Mouse (Mus musculus) adrenal gland, postnatal 14 days (tissue): ENCODE results near the gene 2310011J03Rik. TPM values are rescaled to one million over a fixed set of nuclear protein-coding genes. Genes with fewer than 3 reads are reported as not detected.
A peak's percentile ranks its signal among the peaks of the same experiment; 100 is the strongest.

Experiments used
- DNase-seq: peaks from one replicate; pipeline ENCODE4 v3.0.0; 2021; ENCODE audit warnings: mixed read lengths
- total RNA-seq: library from RNA; stranded (reverse); gene quantifications from 2 replicates; pipeline ENCODE4 v1.2.3, GENCODE M21; 2021

The 2310011J03Rik gene
- total RNA-seq, 1 experiment from 2014 or later = 26.9 TPM

DNA sequence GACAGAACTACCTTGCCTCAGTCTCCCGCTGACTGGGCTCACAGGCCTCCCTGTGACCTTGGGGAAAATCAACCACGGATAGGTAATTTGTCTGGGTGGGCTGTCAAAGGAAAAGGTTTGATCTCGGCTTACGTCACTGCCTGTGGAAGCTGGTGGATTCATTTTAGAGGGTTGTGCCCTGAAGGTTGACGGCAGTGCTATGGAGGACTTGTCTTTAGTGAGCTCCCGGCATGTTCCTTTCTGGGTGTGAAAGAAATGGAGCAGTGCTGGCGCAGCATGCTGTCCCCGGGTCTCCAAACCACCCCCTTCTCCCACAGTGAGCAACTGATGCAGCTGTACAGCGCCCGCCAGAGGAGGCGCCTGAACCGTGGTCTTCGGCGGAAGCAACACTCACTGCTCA, 27.0 kb downstream of the 2310011J03Rik start:
- no peak for DNase-seq

DNA sequence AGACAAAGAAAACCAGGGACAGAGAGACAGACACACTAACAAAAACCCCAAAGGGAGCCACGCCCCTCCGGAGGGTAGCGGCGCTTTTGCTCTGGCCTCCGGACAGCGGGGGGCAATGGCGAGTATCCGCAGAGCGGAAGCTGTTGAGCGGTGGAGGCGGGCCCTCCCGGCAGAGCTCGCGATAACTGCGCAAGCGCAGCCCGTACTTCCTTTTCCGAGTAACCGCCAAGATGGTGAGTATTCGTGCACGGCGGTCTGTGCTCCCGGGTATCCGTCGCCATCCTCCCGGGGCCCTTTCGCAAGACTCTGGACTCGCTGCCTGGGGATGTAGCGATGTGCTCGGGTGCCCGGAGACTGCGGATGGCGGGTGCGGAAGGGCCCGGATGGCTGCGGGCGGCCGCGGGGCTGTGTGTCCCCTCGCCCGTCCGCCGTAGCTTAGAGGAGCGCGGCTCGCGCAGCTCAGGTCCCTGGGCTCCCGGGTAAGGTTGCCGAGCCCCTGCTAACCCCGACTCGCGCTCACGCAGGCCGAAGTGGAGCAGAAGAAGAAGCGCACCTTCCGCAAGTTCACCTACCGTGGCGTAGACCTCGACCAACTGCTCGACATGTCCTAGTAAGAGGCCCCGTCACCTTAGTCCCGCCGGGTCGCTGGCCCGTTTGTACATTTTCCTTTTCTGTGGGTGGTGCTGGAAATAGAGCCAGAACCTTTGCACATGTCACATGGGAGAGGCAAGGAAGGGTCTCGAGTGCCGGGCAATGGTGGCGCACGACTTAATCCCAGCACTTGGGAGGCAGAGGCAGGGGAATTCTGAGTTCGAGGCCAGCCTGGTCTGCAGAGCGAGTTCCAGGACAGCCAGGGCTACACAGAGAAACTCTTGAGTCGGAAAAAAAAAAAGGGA, 27.8 kb downstream of the 2310011J03Rik start, which contains the start of gene Rps15:
Gene Rps15, plus strand, starts transcription at position 203 of the 896 bp plus-strand sequence.
- peak; percentile 98 for DNase-seq

DNA sequence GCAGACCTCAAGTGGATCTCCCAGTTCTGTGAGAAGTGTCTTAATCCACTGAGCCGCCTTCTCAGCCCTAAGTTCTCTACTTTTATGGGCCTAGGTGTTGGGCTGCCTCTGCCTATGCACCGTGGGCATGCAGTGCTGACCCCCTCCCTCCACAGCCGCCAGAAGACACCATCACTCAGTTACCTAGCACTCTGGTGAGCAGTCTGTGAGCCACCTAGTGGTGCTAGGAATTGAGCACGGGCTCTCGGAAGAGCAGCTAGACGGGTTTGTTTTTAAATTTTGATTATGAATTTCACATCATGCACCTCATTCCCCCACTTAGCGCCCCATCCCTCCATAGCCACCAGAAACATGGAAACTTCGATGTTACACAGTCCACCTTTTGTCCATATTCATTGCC, 31.7 kb downstream of the 2310011J03Rik start:
- DNase-seq = no peak

DNA sequence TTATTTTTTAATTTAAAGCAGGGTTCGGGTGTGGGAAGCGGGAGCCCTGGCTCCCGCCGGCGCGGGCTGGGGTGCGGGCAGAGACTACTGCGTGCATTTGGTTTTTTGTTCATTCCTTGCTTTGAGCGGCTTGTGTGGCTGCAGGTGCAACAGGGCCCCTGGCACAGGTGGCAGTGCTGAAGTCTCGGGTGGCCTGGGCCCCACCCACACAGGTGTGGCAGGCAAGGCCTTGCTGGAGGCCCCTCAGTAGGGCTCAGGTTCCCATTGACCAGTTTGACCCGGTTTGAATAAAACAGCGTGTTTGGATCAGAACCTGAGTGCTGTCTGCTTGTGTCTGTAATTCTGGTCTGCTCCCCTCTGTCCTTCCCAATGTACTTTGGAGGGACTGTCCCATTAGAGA, 32.2 kb downstream of the 2310011J03Rik start:
- no peak for DNase-seq

DNA sequence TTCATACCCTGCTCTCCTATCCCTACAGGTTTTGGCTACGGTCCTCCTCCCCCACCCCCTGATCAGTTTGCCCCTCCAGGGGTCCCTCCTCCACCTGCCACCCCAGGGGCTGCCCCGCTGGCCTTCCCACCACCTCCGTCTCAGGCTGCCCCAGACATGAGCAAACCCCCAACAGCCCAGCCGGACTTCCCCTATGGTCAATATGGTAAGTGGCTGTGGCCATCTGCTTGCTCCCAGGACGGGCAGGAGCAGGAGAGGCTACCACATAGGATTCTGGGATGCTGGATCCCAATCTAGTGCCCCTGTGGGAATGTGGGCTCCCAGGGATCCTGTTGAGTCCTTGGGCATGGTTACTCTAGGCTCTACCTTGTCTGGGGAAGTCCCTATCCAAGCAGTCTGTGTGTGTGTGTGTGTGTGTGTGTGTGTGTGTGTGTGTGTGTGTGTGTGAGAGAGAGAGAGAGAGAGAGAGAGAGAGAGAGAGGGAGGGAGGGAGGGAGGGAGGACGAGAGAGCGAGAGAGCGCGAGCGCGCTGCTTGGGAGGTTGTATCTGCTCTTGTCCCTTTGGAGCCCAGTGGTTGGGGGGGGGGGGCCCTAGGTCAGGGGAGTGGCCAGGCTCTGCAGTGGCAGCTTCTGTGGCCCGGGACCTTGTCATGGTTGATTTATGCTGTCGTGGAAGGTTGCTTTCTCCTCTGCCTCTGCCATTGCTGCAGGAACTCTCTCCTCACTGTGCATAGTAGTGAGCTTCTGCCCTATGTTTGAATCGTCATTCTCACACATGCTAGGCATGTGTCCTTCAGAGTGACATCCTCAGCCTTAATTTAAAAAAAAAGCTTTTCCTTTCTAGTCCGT, 34.9 kb downstream of the 2310011J03Rik start:
- peak; percentile 84 for DNase-seq

DNA sequence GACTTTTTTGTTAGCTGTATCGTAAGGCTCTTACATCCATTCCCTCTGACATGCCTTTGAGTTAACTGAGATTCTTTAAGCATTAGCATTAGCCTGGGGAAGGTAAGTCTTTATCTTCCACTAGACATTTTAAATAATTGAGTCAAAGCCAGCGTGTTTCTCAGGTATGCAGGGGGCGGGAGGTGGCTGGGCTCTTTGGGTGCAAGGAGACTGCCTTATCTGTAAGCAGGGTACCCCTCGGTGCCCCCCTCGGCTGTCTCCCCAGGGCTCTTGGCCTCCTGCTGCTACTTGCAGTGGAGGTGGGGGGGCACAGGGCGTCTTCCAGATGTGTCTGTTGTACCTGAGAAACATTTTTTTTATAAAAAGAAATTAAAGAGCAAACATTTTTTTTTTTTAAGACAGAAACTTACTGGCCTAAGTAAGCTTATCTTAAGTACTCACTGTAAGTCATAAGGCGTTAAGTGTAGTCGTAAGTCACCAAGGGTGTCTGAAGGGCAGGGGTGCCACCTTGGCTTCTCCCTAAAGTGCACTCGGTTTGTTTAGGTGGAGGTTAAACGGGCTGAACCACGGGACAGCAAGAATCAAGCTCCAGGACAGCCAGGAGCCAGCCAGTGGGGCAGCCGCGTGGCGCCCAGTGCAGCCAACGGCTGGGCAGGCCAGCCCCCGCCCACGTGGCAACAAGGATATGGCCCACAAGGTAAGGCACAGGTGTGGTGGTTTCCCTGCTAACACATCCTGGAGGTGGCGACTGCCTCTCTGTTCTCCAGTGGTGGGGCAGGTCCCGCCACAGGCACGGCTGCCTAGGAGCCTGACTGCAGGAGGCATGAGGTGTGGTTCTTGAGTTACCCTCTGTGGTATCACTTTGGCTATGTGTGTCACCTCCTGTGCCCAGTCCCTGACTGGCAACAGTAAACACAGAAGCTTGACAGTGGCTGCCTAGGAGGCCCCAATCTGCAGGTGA, 37.6 kb downstream of the 2310011J03Rik start:
- peak; percentile 18 for DNase-seq

DNA sequence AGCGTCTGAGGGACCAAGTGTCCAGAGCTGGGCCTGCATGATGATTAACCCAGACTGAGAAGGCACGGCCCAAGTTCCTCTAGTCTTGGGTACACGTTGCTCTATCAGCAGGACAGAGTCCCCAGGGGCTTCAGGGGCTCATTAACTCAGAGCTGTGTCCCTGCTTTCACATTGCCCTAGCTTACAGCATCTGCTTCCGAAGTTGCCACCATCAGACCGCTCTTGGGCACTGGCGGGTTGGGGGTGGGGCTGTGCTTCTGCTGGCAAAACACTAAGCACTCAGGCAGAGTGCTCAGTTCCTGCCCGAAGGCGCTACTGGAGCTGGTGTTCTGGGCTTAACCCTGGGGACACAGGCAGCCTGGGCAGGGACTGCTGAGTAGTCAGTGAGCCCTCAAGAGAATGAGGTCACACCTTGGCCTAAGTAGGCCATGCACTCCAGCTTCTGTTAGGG, 38.4 kb downstream of the 2310011J03Rik start:
- DNase-seq = peak; percentile 86

DNA sequence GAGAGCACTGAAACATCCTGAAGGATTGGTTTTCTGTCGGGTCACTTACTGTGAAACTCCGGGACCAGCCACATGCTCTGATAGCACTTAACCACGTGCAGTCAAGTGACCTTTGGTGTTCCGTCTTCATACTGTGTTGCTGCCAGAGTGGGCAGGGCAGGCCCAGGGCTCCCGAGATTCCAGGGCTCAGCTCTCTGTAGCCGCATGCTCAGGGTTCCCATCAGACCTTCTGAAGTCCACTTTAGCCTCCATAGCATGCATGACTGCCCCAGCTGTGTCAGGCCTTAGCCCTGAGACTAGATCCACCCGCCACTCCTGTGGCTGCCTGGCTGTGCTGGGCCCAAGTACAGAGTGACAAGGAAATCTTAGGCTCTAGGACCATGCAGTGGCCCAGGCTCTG, 39.0 kb downstream of the 2310011J03Rik start:
- DNase-seq = peak; percentile 83

DNA sequence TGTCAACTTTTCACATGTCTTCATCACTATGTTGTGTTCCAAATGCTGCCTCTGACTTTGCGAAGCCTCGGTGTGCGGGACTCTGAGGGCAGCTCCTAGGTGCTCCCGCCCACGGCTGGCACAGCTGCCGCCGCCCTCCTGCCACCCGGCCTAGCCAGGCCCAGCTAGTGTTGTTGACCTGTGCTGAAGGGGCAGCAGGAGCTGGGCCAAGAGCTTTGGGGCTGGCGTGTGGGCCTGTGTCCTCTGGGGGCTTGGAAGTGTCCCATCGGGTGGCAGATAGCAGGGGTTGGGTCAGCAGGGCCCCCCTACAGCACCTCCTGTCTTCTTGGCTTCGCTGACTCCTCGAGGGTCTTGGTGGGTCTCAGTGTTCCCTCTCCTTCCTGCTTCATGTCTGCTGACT, 41.1 kb downstream of the 2310011J03Rik start:
- DNase-seq = no peak

DNA sequence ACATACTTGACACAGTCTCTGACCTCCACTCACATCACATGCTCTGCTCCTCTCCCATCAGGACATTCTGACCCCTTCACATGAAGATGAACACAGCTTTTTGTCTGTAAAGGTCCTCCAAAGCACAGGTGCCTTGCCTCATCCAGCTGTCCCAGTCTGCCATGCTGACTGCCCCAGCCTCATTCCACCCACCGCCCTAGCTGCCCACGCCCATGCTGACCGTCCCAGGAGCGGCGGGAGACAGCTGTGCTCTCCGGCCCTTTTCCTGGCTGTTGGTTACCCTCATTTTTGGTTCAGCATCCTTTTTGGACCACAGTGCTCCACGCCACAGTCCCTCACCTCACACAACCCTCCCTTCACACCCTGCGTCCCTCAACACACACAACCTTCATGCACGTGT, 41.9 kb downstream of the 2310011J03Rik start:
- DNase-seq = no peak

DNA sequence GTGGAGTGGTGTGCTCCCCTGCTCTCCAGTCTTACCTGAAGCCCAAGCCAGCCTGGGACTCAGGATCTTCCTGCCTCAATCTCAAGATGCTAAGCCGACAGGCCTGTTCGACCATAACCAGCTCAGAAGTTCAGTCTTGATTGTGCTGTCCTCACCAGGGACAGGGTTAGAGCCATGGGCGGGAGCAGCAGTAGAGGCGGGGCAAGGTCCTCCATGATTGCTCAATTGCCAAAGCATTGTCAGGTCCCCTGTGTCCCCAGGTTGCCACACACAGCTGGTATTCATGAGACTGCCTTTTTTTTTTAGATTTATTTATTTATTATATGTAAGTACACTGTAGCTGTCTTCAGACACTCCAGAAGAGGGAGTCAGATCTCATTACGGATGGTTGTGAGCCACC, 44.1 kb downstream of the 2310011J03Rik start:
- DNase-seq = no peak

DNA sequence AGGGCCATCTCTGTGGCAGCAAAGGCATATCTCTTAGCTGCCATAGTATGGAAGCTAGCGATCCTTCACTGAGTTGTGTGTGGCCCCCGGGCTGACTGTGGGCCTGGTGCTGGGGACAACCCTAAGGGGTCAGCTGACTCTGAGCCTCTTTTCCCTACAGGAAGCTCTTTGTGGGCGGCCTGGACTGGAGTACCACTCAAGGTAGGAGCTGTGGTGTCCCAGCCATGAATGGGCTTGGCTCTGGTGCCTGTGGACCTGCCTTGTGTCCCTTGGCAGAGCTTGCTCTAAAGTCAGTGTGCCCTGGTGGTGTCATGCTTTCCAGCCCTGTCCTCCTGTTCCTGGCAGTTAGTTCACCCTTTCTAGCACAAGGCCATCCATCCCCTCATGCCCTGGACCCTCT, 46.5 kb downstream of the 2310011J03Rik start:
- DNase-seq = no peak

DNA sequence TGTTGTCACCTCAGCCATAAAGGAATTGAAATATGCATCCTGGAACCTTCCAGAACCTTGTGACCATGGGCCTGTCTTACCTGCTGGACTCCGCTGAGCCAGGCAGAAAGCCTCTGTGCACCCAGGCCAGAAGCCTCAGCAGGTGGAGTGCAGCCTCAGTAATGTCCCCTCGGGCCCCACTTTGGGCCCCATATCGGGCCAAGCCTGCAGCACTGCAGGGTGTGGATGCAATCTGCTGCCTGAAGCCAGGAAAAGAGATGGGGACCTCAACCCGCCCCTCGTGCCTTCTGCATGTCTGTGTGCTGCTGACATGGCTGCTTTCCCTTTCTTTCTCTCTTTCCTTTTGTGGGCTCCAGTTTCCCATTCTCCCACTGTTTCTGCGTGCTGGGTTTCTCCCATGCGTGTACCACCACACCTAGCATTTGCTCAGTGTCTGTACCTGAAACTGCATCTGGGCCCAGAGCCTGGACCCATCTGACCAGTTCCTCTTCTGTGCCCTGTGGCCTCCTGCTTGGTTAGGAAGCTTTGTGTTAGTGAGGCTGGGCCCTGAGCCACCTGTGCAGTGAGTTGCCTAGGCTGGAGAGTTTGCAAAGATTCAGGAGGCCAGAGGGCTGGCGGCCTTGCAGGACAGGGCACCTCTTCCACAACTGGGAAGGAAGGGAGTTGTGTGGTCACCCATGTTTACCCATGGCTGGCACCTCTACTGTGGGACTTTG, 48.3 kb downstream of the 2310011J03Rik start:
- DNase-seq = no peak

DNA sequence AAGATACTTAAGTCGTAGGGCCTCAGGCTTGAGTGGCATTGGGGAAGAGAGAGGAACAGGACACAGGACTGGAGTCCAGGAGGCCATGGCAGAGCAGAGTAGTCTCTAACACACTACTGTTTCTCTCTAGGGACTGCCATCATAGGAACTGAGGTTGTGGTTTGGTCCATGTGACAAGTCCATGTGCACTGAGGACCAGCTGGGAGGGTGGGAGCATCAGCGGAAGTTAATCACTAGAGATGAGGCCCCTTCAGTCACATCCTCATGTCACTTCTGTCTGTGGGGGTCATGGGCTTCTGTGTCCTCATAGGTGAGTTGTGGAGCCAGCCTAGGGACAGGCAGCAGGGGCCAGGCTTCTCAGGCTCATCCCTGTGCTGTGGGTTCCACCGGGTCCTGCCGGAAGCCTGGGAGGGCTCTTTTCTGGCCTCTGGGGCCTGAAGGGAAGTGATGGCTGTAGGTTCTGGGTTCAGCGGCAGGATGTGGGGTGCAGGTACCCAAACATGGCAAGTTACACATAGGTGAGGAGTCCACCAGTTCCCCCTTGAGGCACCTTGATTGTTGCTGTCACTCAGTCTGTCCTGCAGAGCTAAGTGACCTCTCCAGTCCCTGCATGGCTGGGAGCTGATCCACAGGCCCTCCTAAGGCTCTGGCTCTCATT, 49.0 kb downstream of the 2310011J03Rik start:
- DNase-seq = no peak

DNA sequence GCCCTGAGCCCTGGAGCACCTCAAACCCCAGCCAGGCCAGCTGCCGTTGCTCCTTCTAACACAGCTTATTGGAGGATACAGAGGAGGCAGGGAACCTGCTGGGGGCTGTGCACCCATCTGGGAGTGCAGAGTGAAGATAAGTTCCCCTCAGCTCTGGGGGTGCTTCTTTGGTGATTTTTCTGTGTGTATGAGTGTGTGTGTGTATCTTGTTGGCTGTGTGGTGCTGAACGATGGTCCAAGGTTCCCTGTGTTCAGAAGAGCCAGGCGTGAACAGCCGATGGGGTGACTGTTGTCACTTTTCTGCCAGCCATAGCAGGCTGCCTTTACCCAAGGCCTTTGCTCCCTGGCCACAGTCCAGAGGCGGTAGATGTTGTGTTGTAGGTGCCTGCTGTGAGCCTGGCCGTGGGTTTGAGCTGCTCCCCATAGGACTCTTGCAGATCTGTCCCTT, 49.6 kb downstream of the 2310011J03Rik start:
- peak; percentile 81 for DNase-seq

DNA sequence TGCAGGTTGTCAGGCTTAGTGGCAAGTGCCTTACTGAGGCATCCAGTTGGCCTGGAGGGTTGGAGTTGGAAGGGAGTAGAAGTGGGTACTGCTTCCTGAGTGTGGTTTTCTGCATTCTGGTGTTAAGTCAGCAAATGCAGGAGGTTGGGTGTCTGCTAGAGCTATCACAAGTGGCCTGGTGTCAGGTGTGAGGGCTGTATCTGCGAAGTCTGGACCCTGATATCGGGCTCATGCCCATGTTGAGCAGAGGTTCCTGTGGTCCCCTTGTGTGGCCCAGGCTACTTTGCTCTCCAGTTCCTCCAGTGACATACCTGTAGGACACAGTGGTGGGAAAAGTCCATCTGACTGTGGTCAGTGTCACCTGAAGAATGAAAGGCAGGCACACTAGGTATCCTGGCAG, 50.2 kb downstream of the 2310011J03Rik start:
- DNase-seq = no peak
